Mouse (Mus musculus) spleen, embryonic (tissue): Measurements from ENCODE around the gene Zfp777.

ENCODE experiments used
- CTCF ChIA-PET: fragments of 350-600 bp; sonication (Branson Sonifier 250); formaldehyde crosslinking; loops from one replicate; lab custom pipeline; 2022; lab: Charles Lee

Gene Zfp777

DNA sequence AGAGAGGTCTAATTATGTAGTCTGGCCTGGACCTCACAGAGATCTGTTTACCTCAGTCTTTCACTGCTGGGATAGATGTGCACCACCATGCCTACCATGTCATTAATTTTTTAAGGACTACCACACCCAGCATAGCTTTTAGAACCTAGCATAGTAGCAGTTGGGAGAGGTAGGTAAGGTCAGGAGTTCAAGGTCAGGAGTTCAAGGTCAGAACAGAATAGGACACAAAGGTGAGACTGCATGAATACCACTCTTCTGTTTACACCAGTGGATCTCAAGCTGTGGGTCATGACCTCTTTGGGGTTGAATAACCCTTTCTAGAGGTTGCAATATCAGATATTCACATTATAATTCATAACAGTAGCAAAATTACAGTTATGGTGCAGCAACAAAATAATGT lies 16.1 kb downstream of the Zfp777 start:
- CTCF ChIA-PET, result interaction anchor here (0.5 kb wide), 1 partner anchor 445 kb away, joined by 3 read pairs; no protein-coding TSS in a partner anchor

DNA sequence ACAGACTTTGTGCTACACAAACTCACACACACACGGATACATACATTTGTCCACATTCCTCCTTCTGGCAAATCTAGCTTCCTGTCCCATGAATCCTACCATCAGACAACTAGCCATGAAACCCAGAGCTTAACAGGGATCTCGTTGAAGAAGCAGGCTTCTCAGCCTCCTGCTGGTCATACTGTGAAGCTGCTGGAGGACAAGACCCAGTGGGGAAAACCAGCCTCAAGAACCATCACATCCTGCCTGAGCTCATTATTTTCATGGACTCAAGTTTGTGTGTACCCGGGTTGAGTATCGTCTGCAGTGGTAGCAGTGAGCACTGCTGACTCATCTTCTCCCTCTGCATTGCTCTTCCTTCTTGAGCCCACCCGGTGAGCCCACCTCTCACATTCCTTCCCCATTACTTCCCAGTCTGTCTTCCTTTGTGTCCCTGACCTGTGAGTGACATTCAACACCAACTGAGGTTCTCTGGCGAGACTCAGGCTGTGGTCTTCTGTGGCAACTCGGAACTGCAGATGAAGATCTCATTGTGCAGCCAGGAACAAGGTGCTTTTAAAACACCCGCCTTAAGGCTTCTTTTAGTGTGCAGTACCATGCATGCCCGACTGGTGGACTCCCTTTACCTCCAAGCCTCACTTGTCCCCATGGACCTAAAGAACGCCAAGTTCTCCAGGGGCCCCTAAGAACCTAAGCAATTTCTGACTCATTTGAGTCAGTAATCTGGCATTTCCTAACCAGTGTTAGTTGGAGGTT lies 22.6 kb downstream of the Zfp777 start:
- CTCF ChIA-PET, result interaction anchor here (0.6 kb wide), 1 partner anchor 407 kb away, joined by 3 read pairs; no protein-coding TSS in a partner anchor

DNA sequence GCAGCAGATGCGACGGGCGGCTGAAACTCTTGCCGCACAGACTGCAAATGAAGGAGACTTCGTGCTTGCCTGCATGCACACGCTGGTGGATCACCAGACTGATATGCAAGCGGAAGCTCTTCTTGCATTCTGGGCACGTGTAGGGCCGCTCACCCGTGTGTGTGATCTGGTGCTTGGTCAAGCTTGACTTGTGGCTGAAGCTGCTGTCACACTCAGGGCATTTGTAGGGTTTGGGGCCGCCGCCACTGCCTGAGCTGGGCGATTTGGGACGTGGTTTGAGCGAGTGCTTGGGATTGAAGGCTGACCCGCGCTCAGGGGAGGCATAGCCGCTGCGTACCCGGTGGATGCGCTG lies 23.7 kb downstream of the Zfp777 start:
- CTCF ChIA-PET, result no interaction called here

DNA sequence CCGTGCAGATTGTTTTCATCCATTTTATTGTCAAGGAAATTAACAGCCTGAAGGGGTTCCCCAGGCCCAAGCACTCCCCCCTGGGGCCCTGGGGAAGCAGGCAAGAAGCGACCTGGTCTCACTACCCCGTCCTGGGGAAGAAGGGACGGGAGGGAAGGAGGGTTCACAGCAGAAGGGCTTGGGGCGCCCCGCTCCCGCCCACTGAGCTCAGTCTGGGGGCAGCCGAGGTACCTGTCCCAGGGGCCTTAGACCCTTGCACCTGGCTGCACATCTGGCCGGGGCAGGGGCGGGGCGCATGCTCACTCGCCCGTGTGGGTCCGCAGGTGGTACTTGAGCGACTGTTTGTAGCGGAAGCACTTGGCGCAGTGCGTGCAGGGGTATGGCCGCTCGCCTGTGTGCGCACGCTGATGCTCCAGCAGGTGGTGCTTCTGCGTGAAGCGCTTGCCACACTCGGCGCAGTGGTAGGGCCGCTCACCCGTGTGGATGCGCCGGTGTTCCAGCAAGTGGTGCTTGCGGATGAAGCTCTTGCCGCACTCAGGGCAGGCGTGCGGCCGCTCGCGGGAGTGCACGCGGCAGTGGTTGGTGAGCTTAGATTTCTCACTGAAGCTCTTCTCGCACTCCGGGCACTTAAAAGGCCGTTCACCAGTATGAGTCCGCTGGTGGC lies 24.2 kb downstream of the Zfp777 start:
- CTCF ChIA-PET, result no interaction called here

DNA sequence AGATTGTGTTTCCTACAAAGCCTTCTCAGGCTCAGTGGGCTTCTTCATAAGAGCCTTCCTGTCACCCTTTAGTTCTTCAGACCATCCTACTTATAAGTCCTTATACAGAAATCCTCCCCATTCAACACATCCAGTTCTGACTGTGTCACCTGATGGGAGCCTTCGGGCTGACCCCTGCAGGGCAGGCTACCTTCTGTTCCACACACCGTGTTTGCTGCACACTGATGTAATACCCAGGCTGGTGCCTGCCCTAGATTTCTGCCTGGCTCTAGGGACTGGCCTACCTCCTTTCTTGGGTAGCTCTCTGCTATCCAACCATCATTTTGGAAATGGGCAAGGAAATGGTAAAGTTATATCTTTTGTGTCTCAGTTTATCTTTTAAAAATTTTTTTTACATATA lies 26.0 kb downstream of the Zfp777 start:
- CTCF ChIA-PET, result no interaction called here

DNA sequence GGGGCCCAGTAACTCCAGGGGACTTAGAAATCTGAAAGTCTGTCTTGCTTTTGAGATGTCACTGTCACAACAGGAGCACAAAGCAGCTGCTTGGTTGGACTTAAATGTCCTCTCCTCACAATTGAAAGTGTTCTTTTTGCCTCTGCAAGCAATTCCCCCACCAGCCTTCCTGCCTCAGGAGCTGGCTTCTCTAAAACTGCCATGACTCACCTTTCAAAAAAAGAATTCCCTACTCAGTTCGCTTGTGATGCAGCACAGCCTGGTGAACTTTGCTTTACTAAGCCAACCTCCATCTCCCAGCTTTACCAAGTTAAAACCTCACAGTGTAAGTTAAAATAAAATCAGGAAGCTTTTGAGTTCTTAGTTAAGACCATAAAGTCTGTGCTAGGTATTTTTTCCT lies 27.0 kb downstream of the Zfp777 start:
- CTCF ChIA-PET, result no interaction called here

DNA sequence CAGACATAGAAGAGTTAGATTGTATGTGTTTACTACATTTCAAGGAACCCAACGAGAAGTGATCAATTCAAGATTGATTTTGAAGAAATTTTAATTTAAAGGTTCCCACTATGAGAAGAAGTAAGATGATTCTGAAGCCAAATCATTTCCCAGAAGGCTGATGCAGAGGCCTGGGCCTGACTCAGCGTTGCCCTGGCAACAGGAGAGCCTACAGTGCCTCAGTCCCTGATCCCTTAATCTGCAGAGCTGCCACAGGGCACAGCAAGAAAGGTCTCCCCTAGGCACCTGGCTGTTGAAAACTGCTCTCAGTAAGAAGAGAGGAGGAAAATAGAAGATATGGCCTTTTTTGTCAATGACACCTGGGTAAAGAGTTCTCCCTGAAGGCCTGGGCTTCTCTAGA lies 28.7 kb downstream of the Zfp777 start:
- CTCF ChIA-PET, result no interaction called here

DNA sequence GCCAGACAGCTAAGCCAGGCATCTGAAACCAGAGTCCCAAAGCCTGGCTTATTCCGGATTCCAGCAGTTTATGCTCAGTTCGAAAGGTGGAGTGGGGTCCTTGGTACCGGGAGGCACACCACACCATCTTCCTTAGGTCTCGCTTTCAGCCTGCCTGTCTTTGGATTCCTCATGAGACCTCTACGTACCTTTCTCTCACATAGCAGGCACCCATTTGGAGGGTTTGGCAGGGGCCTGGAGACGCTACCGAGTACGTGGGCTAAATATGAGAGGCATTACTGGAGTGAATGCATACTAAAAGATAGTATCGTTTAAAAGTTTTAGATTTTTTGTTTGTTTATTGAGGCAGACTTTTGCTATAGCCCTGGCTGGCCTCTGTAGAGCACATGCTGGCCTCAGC lies 31.9 kb downstream of the Zfp777 start:
- CTCF ChIA-PET, result no interaction called here

DNA sequence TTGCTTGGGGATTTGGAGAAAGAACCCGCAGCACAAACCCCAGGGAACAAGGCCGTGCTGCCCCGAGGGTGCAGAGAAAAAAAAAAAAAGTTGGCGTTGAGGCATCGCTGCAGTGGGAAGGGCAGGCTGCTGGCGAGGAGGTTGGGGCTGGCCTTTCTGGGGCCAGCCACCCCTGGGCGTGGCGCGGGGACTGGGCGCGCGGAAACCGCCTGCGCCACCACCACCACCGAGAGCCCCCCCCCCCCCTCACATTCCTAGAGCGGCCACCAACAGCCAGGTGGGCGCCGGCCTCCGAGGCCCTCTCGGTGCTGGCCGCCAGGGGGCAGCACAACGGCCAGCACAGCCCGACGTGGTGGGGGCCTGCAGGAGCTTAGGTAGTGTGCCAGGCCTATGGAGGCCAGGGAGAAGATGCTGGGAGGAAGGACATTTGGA lies 32.6 kb downstream of the Zfp777 start:
- CTCF ChIA-PET, result interaction anchor here (0.6 kb wide), 1 partner anchor 380 kb away, joined by 3 read pairs; the partner anchor contains the start of gene Krba1

DNA sequence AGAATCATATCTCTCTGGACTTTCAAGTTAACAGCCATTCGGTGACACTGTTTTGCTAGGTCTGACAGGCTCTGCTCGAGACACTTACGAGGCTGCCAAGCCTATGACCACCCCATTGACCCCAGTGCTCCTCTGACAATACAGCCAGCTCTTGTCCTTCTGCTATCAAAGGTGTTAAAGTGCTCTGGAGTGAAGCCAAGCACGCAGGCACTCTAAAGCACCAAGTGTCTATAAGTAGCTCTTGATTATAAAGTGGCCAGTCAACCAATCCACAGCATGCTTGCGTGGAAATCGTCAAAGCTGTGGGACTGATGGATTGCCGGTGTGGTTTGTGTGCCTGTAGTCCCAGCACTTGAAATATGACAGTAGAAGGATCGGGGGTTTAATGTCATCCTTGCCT lies 38.0 kb downstream of the Zfp777 start:
- CTCF ChIA-PET, result no interaction called here

DNA sequence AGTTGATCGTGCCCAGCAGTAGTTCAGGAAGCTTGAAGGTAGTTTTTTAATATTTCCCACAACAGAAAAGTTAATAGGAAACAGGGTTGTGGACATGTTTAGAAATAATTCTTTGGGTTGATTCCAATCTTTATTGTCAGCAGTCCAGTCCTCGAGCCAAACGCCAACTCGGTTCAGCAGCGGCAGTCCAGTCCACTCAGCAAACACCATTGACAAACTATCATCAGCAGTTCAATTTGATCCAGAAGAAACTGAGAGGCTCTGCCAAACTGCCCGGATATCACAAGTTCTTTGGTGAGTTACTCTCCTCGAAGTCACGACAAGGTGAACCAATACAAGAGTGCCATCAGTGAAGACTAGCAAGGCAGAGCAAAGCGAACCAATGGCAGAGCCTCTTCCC lies 53.0 kb downstream of the Zfp777 start:
- CTCF ChIA-PET, result no interaction called here

DNA sequence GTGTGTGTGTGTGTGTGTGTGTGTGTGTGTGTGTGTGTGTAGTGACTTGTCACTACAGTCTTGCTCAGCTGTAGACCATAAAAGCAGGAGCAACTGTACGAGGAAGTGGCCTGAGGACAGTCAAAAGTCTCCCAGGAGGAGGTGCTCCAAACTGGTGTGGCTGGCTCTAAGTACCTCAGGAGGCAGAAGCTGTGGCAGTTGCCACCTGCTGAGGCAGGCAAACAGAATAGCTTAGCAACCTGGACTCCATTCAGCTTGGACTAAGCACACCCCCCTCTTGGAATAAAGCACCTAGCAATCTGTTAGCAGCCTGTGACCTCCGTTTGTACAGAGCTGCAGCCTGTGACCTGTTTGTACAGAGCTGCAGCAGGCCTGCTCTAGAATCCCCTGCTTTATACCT lies 64.8 kb downstream of the Zfp777 start:
- CTCF ChIA-PET, result interaction anchor here (0.7 kb wide), 1 partner anchor 154 kb away, joined by 3 read pairs; no protein-coding TSS in a partner anchor

DNA sequence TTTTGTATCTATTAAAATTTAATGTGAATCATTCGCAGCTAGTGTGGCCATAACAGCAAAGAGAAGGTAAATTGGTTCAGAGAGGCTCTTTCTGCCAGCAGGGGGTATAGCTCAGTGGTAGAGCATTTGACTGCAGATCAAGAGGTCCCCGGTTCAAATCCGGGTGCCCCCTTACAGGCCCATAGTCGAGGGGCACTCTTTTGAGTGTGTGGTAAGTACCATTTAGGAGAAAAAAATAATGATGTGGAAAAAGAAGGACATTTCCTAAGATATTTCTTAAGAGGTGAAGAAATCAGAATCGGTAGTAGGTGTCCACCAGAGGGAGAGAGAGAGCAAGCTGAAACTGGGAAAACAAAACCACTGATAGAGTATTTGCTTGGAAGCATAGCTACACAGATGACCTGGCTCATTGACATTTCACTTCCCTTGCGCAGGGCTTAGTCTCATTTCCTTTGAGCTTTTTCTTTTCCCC lies 69.8 kb downstream of the Zfp777 start:
- CTCF ChIA-PET, result no interaction called here

DNA sequence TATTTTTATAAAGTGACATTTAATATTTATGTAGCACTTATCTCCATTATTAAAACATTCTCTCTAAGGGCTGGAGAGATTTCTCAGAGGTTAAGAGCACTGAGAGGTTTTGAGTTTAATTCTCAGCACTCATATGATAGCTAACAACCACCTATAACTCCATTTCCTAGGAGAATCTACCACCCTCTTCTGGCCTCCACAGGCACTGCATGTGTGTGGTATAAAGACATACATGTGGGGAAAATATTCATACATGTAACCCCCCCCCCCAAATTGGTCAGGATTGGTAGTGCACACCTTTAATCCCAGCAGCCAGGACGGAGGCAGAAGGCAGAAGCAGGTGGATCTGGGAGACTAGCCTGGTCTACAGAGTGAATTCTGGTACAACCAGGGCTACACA lies 74.1 kb downstream of the Zfp777 start:
- CTCF ChIA-PET, result no interaction called here
